Mouse (Mus musculus): Measurements from ENCODE around the gene Gsg1l. TPM values are rescaled to one million over a fixed set of nuclear protein-coding genes. Genes with fewer than 3 reads are reported as not detected.

Gsg1l gene
- polyA plus RNA-seq, 1 experiment from 2014 or later: 10.5 TPM

Other genes starting within 250 kb of the Gsg1l start
- gene Xpo6, start 118.1 kb upstream of the Gsg1l start, polyA plus RNA-seq (2015; fragmentation: Nextera tagmentation; extraction: Ambion mirVana): 55.7 and 55.9 TPM in 2 replicates
- gene Sbk1, start 190.2 kb upstream of the Gsg1l start, polyA plus RNA-seq (2015; fragmentation: Nextera tagmentation; extraction: Ambion mirVana): 333 and 359 TPM in 2 replicates